Mouse (Mus musculus) spleen, adult 2 months (tissue): ENCODE results near the gene Magea8. TPM values are rescaled to one million over a fixed set of nuclear protein-coding genes. Genes with fewer than 3 reads are reported as not detected.
"Not testable (repeated sequence)": the region's sequence is repeated elsewhere in the genome, so short reads cannot be mapped to it uniquely, and the experiment has no call there.

Experiments
- DNase-seq, 2 experiments: peaks; one replicate each; pipeline versions ENCODE4 v3.0.0 to v3.0.0-alpha.2; 2012 to 2021; ENCODE audit warnings: low spot score in 2 of 2, low read depth in 1 of 2
- H3K27ac ChIP-seq: fragments of 200-500 bp; 2 replicates; pipeline ENCODE4 v1.5.1; 2012; ENCODE audit warnings: low read length, inconsistent platforms; ENCODE audit not compliant: insufficient read depth
- H3K27me3 ChIP-seq: fragments of 200-500 bp; 2 replicates; pipeline ENCODE4 v1.6.1; 2012; ENCODE audit warnings: mild to moderate bottlenecking, moderate library complexity, low read length, inconsistent platforms; ENCODE audit not compliant: control insufficient read depth, insufficient read depth
- H3K36me3 ChIP-seq: fragments of 200-500 bp; 2 replicates; pipeline ENCODE4 v1.6.1; 2012; ENCODE audit warnings: mild to moderate bottlenecking, low read length, inconsistent platforms; ENCODE audit not compliant: control insufficient read depth, insufficient read depth
- H3K4me1 ChIP-seq: fragments of 200-500 bp; 2 replicates; pipeline ENCODE4 v1.6.1; 2011; ENCODE audit warnings: inconsistent platforms; ENCODE audit not compliant: control insufficient read depth, insufficient read depth, insufficient read length
- H3K4me3 ChIP-seq: fragments of 200-500 bp; 2 replicates; pipeline ENCODE4 v1.5.1; 2011; ENCODE audit warnings: mild to moderate bottlenecking, inconsistent platforms; ENCODE audit not compliant: insufficient read depth, insufficient read length; ENCODE audit errors: extremely low read depth
- WGBS: fragments of 180-500 bp; shearing (Covaris S2); methylation state at CpG from one replicate; pipeline ENCODE4 v1.1.7; 2018; 5-methylcytosine and 5-hydroxymethylcytosine counted together
- polyA plus RNA-seq: library from polyadenylated mRNA; depleted of rRNA; stranded (reverse); fragments of >200 nt; gene quantifications from 2 replicates; pipeline ENCODE4 v1.2.3, GENCODE M21; 2012; rRNA removed

Magea8 gene
- not detected in 2 replicates for polyA plus RNA-seq

- not testable (repeated sequence) for H3K27ac ChIP-seq, H3K27me3 ChIP-seq
- 83% methylated on average over 11 of the region's 11 CpGs for WGBS
Measured at GRCm38 (mm10) chrX:154995750-154996149, at the start of gene Magea8. Gene Magea8 (minus strand): TSS chrX:154995850.

GRCm38 (mm10) chrX:154949405-154949804 is 46.2 kb downstream of the Magea8 start, which contains the start of gene Magea3:
Gene Magea3 (minus strand): TSS chrX:154949505.
- 44% methylated on average over 1 of the region's 1 CpGs for WGBS

More at GRCm38 (mm10) chrX:154995750-154996149, at the start of gene Magea8:
- not testable (repeated sequence) for H3K4me1 ChIP-seq, H3K4me3 ChIP-seq, DNase-seq, H3K36me3 ChIP-seq

GRCm38 (mm10) chrX:154935887-154936286 is 59.8 kb downstream of the Magea8 start, which contains the start of gene Magea6:
Gene Magea6 (minus strand): TSS chrX:154935987.
- 74% methylated on average over 1 of the region's 1 CpGs for WGBS
- not testable (repeated sequence) for H3K36me3 ChIP-seq, H3K4me3 ChIP-seq, H3K4me1 ChIP-seq, H3K27me3 ChIP-seq, H3K27ac ChIP-seq, DNase-seq

More at GRCm38 (mm10) chrX:154949405-154949804, 46.2 kb downstream of the Magea8 start, which contains the start of gene Magea3:
- not testable (repeated sequence) for H3K4me3 ChIP-seq, H3K27ac ChIP-seq, H3K4me1 ChIP-seq, H3K36me3 ChIP-seq, DNase-seq, H3K27me3 ChIP-seq

Other genes with a start within 250 kb of the Magea8 start
- gene Cldn34b1, start 105.6 kb downstream of the Magea8 start, polyA plus RNA-seq, result not detected in 2 replicates
- gene Magea6, start 59.9 kb downstream of the Magea8 start, polyA plus RNA-seq, result not detected in 2 replicates
- gene Magea3, start 46.3 kb downstream of the Magea8 start, polyA plus RNA-seq, result not detected in 2 replicates
- not detected in 2 replicates for gene Magea5, start 67.3 kb upstream of the Magea8 start, polyA plus RNA-seq
- gene Magea1, start 93.9 kb upstream of the Magea8 start, polyA plus RNA-seq, result not detected in 2 replicates
- gene Magea2, start 97.8 kb upstream of the Magea8 start, polyA plus RNA-seq, result not detected in 2 replicates
- gene Cldn34b2, start 132.6 kb upstream of the Magea8 start, polyA plus RNA-seq, result not detected in 2 replicates
- gene Sat1, start 220.6 kb upstream of the Magea8 start, polyA plus RNA-seq, result 35.3 and 39.7 TPM in 2 replicates